Mouse (Mus musculus): Measurements from ENCODE around the gene Lnp1.

- TF ChIP-seq POLR2A (IDR thresholded peaks at IDR 0.05; ENCODE audit: borderline replicate concordance, low read depth, low read length) (no peak), CTCF (IDR thresholded peaks at IDR 0.05; ENCODE audit: low read depth, low read length) (no peak)
Measured at GRCm38 (mm10) chr16:56870458-56870857, 57.4 kb downstream of the Lnp1 start.
